Mouse (Mus musculus) heart, embryonic 16.5 days (tissue): ENCODE results near the gene Gns. TPM values are rescaled to one million over a fixed set of nuclear protein-coding genes. Genes with fewer than 3 reads are reported as not detected.

ENCODE experiments used
- ATAC-seq: fragments of 200-750 bp; cut with Nextera tagmentation; replicated peaks from 2 replicates; pipeline ENCODE4 v1.8.0; 2017; ENCODE audit warnings: moderate number of reproducible peaks; ENCODE audit not compliant: insufficient read depth, low FRiP score; ENCODE audit errors: extremely low read depth
- H3K27ac ChIP-seq: fragments of 300-500 bp; sonication (generic); 2 replicates; pipeline ENCODE4 v1.5.1; 2014; ENCODE audit warnings: mild to moderate bottlenecking, low read length, control low read depth, moderate library complexity
- H3K27me3 ChIP-seq: fragments of 300-500 bp; sonication (generic); 2 replicates; pipeline ENCODE4 v1.6.1; 2014; ENCODE audit warnings: low read length, mixed read lengths; ENCODE audit not compliant: control insufficient read depth, insufficient read depth
- H3K36me3 ChIP-seq: fragments of 300-500 bp; sonication (generic); 2 replicates; pipeline ENCODE4 v1.6.1; 2014; ENCODE audit not compliant: control insufficient read depth, insufficient read depth
- H3K4me1 ChIP-seq: fragments of 300-500 bp; sonication (generic); 2 replicates; pipeline ENCODE4 v1.6.1; 2014; ENCODE audit warnings: low read length, mixed read lengths; ENCODE audit not compliant: control insufficient read depth, insufficient read depth
- H3K4me2 ChIP-seq: fragments of 300-500 bp; sonication (generic); 2 replicates; pipeline ENCODE4 v1.6.1; 2014; ENCODE audit warnings: low read depth, mild to moderate bottlenecking, control low read depth, low read length
- H3K4me3 ChIP-seq: fragments of 300-500 bp; sonication (generic); 2 replicates; pipeline ENCODE4 v1.5.1; 2014; ENCODE audit warnings: mild to moderate bottlenecking, control low read depth, low read length
- H3K9ac ChIP-seq: fragments of 300-500 bp; sonication (generic); 2 replicates; pipeline ENCODE4 v1.6.1; 2014; ENCODE audit warnings: low read length, control low read depth
- H3K9me3 ChIP-seq: fragments of 300-500 bp; sonication (generic); replicated peaks from 2 replicates; pipeline ENCODE4 v1.6.1; 2016; ENCODE audit warnings: low read length; ENCODE audit not compliant: control insufficient read depth
- WGBS: fragments of 180-500 bp; shearing (Covaris S2); extraction: QIAGEN DNeasy Blood & Tissue Kit; methylation state at CpG from one replicate; pipeline ENCODE4 v1.1.7; 2014; 5-methylcytosine and 5-hydroxymethylcytosine counted together
- polyA plus RNA-seq: library from polyadenylated mRNA; unstranded; fragments of >200 nt; fragmentation: Nextera tagmentation; extraction: Ambion mirVana; gene quantifications from 2 replicates; pipeline ENCODE4 v1.2.1, GENCODE M21; 2015

The Gns gene
- polyA plus RNA-seq, 1 experiment from 2014 or later: 29.0 TPM

DNA sequence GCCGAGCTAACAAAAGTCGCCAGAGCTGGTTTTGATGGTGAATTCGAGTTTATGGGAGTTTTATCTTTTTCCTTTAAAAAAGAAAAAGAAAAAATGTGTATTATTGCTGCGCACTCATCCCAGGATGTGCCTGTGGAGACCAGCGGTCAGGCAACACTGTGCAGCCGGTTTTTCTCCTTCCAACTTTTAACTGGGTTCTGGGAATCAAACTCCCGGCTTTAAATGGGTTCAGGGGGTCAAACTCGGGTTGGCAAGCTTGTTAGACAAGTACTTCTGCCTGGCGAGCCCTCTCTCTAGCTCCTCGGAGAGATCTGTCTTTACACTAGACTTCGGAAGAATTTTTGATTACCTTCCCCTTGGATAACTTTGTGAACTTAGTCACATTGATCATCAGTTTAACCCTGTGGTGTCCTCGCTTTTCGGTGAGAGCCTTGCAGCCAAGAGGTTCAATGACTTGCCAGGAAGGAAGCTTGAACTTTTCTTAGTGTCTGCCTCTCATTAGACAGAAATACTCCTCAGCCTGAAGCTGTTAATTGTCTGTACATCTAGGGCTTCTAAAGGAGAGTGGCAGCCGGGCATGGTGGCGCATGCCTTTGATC is 13.1 kb upstream of the Gns start:
- Histone ChIP-seq H3K4me2 (peak overlapping the region; percentile 98), H3K9ac (peak overlapping the region; percentile 77), H3K36me3 (no peaks in the 10 kb centered on the region), H3K4me3 (peak overlapping the region; percentile 68), H3K4me1 (peaks cover 19% of the 10 kb centered on the region), H3K27me3 (peaks cover 4% of the 10 kb centered on the region; the same call in 1 of the 2 replicates), H3K9me3 (no peaks in the 10 kb centered on the region), H3K27ac (no peak overlapping the region)
- no peak for ATAC-seq
- WGBS: 36% methylated on average over 15 of the region's 15 CpGs

DNA sequence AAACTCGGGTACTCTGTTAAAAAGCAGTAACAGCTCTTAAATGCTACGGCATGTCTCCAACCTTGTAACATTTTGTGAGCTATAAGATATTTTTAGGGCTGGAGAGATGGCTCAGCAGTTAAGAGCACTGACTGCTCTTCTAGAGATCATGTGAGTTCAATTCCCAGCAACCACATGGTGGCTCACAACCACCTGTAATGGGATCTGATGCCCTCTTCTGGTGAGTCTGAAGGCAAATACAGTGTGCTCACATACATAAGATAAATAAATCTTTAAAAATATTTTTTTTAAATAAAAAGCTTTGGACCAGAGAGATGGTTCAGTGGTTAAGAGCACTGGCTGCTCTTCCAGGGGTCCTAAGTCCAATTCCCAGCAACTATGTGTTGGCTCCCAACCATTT is 4.5 kb upstream of the Gns start:
- Histone ChIP-seq H3K36me3 (no peaks in the 10 kb centered on the region), H3K4me1 (peaks cover 5% of the 10 kb centered on the region; the same call in 1 of the 2 replicates), H3K27me3 (no peaks in the 10 kb centered on the region; the same call in 1 of the 2 replicates), H3K9ac (no peak overlapping the region), H3K9me3 (0 out of 2 replicates have a peak, but pooled peaks cover 3% of the 10 kb centered on the region), H3K27ac (no peak overlapping the region), H3K4me3 (no peak overlapping the region), H3K4me2 (no peak overlapping the region)
- ATAC-seq: no peak
- WGBS: 81% methylated on average over 2 of the region's 2 CpGs

DNA sequence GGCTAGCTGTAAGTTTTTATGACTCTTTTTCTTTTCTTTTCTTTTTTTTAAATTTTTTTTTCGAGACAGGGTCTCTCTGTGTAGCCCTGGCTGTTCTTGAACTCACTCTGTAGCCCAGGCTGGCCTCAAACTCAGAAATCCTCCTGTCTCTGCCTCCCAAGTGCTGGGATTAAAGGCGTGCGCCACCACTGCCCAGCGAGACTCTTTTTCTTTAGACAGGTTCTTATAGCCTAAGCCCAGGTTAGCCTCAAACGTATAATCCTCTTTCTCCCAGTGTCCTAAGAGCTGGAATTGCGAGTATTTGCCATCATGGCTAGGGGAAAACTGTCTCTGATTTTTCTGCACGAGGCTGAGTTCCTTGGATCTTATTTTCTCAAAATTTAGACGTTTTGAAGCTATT is 1.7 kb upstream of the Gns start:
- peaks cover 13% of the 10 kb centered on the region for H3K4me1 ChIP-seq
- H3K9me3 ChIP-seq: 0 out of 2 replicates have a peak, but pooled peaks cover 3% of the 10 kb centered on the region
- no peak overlapping the region for H3K4me2 ChIP-seq
- H3K27ac ChIP-seq: no peak overlapping the region
- no peaks in the 10 kb centered on the region for H3K36me3 ChIP-seq
- WGBS: 76% methylated on average over 8 of the region's 8 CpGs
- no peaks in the 10 kb centered on the region; the same call in 1 of the 2 replicates for H3K27me3 ChIP-seq
- no peak for ATAC-seq
- no peak overlapping the region for H3K4me3 ChIP-seq
- no peak overlapping the region for H3K9ac ChIP-seq

DNA sequence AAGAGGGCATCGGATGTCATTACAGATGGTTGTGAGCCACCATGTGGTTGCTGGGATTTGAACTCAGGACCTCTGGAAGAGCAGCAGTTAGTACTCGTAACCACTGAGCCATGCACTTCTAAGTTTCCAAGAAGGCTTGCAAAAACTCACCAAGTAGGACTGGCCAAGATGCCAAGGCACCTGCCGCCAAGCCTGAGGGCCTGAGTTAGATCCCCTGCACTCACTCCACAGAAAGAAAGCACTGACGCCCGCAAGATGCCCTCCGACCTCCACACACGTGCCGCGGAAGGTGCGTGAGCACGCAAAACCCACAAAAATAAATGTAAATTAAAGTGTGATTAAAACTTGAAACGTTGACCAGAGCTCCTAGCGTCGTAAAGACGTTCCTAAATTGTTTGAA is 584 bp upstream of the Gns start:
- Histone ChIP-seq H3K27ac (no peak overlapping the region), H3K4me3 (peak overlapping the region; percentile 71), H3K4me1 (peaks cover 13% of the 10 kb centered on the region), H3K9ac (peak overlapping the region; percentile 82), H3K36me3 (no peaks in the 10 kb centered on the region), H3K4me2 (peak overlapping the region; percentile 79), H3K9me3 (0 out of 2 replicates have a peak, but pooled peaks cover 3% of the 10 kb centered on the region), H3K27me3 (no peaks in the 10 kb centered on the region)
- no peak for ATAC-seq
- 29% methylated on average over 15 of the region's 15 CpGs for WGBS

- H3K9ac ChIP-seq: peak overlapping the region; percentile 82
- WGBS: 10% methylated on average over 9 of the region's 9 CpGs
- H3K9me3 ChIP-seq: no peaks in the 10 kb centered on the region
- 0 out of 2 replicates have a peak, but pooled peaks cover 2% of the 10 kb centered on the region for H3K36me3 ChIP-seq
- ATAC-seq: no peak
- H3K27me3 ChIP-seq: no peaks in the 10 kb centered on the region
- peaks cover 13% of the 10 kb centered on the region for H3K4me1 ChIP-seq
- peak overlapping the region; percentile 79 for H3K4me2 ChIP-seq
- peak overlapping the region; percentile 71 for H3K4me3 ChIP-seq
- H3K27ac ChIP-seq: no peak overlapping the region; the same call in 1 of the 2 replicates
Observed at GRCm38 (mm10) chr10:121365781-121366272, 937 bp downstream of the Gns start.

DNA sequence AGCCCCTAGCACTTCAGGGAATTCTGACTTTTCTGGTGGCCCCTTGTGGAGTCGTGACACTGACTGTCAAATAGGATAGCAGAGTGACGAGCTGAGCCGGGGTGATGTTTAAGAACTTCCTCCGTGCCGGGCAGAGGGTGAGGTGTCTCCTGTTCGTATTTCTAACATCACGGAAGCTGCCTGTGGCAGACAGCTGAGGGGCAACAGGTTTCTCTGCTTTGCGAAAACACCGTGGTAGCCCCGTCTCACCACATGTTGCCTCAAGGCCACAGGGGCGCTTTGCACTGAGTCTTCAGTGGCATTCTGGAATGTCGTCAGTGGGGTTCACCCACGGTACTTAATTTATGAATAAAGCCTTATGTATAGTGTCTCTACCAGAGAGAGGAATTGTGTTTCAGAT is 2.4 kb downstream of the Gns start:
- Histone ChIP-seq H3K4me1 (peaks cover 13% of the 10 kb centered on the region), H3K36me3 (peaks cover 5% of the 10 kb centered on the region; the same call in 1 of the 2 replicates), H3K27me3 (no peaks in the 10 kb centered on the region), H3K9me3 (no peaks in the 10 kb centered on the region), H3K4me3 (no peak overlapping the region), H3K9ac (no peak overlapping the region), H3K27ac (no peak overlapping the region), H3K4me2 (no peak overlapping the region)
- no peak for ATAC-seq
- 83% methylated on average over 13 of the region's 13 CpGs for WGBS

GRCm38 (mm10) chr10:121367780-121368179 is 2.9 kb downstream of the Gns start:
- H3K9me3 ChIP-seq: no peaks in the 10 kb centered on the region
- H3K4me2 ChIP-seq: no peak overlapping the region
- 87% methylated on average over 9 of the region's 9 CpGs for WGBS
- peaks cover 5% of the 10 kb centered on the region; the same call in 1 of the 2 replicates for H3K36me3 ChIP-seq
- peaks cover 13% of the 10 kb centered on the region for H3K4me1 ChIP-seq
- H3K4me3 ChIP-seq: no peak overlapping the region
- no peak for ATAC-seq
- no peaks in the 10 kb centered on the region for H3K27me3 ChIP-seq
- no peak overlapping the region for H3K27ac ChIP-seq
- H3K9ac ChIP-seq: no peak overlapping the region

DNA sequence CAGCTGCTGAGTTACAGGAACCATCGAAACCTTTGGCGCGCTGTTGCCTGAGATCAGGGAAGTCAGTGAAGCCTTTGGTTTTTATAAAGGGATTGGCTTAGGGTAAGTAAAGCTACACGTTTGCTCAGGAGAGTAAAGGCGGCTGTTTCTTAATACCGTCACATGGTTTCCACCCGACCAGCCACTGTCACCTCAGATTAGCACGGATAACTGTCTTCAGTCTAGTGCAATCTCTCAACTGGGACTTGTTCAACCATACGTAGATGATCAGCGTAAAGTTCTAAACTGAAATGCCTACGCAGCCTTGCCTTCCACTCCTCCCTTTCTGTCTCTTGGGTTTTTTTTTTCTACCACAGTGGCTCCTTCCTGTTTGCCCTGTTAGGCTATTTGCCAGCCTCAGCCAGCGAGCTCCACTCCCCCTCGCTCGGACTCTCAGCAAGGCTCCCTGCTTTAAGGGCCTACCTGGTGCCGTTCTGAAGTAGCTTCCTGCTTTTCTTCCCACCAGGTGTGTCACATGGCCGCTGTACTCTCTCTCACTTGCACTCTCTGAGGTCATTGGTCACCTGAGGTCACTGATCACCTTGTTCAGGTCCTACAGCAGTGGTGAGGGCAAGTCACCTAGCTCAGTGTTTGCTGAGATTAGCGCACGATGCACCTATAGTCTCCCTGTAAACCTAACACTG is 4.0 kb downstream of the Gns start:
- no peak for ATAC-seq
- 84% methylated on average over 18 of the region's 18 CpGs for WGBS

GRCm38 (mm10) chr10:121370777-121371176 is 5.9 kb downstream of the Gns start:
- Histone ChIP-seq H3K9me3 (no peaks in the 10 kb centered on the region), H3K9ac (no peak overlapping the region), H3K4me1 (peaks cover 7% of the 10 kb centered on the region), H3K27me3 (no peaks in the 10 kb centered on the region), H3K36me3 (peaks cover 11% of the 10 kb centered on the region; the same call in 1 of the 2 replicates), H3K4me2 (no peak overlapping the region), H3K4me3 (no peak overlapping the region), H3K27ac (no peak overlapping the region)
- WGBS: 91% methylated on average over 6 of the region's 6 CpGs
- ATAC-seq: no peak

More for the DNA sequence above, 4.0 kb downstream of the Gns start:
- no peak overlapping the region for H3K27ac ChIP-seq
- H3K4me3 ChIP-seq: no peak overlapping the region
- no peak overlapping the region for H3K4me2 ChIP-seq
- no peak overlapping the region for H3K9ac ChIP-seq
- peaks cover 13% of the 10 kb centered on the region for H3K4me1 ChIP-seq
- H3K9me3 ChIP-seq: no peaks in the 10 kb centered on the region
- peaks cover 7% of the 10 kb centered on the region; the same call in 1 of the 2 replicates for H3K36me3 ChIP-seq
- H3K27me3 ChIP-seq: no peaks in the 10 kb centered on the region
